Mouse (Mus musculus): ENCODE data around the gene Igfl3. TPM values are rescaled to one million over a fixed set of nuclear protein-coding genes. Genes with fewer than 3 reads are reported as not detected.

Gene Igfl3
- total RNA-seq (2015; ENCODE audit: low replicate concordance) = not detected in 2 replicates
- not detected in 2 replicates for total RNA-seq (2017; ENCODE audit: low replicate concordance)

DNA sequence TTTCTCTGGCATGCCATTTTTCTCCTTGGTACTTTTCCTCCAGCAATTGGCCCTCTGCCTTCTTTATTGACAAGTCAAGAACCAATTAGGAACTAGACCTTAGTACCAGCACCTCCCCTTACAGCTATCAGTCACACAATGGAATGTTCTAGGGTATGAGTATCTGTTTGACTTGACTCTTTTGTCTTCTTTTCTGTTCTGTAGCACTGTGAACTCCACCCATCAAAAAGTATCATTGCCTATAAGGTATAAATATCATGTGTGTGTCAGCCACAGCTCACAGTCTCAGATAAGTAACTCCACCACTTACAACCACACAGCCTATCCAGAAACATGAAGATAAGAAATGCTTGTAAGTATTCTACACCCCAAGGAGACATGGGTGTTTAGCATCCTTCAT, at the start of gene Igfl3:
Gene Igfl3, plus strand, starts transcription at position 301 of the 400 bp plus-strand sequence.
- ATAC-seq (replicated peaks; ENCODE audit: low FRiP score, poor library complexity, severe bottlenecking) = no peak

GRCm38 (mm10) chr7:18210938-18211337, 34.6 kb downstream of the Igfl3 start:
- no peak for ATAC-seq (replicated peaks; ENCODE audit: low FRiP score, poor library complexity, severe bottlenecking)

- ATAC-seq (replicated peaks; ENCODE audit: low FRiP score, poor library complexity, severe bottlenecking) = no peak
Observed at GRCm38 (mm10) chr7:18214699-18215098, 38.4 kb downstream of the Igfl3 start.

Other genes with a start within 250 kb of the Igfl3 start
- gene Ceacam11, start 204.4 kb upstream of the Igfl3 start, total RNA-seq (2015; ENCODE audit: low replicate concordance) = not detected in 2 replicates
- gene Ceacam11, start 204.4 kb upstream of the Igfl3 start, total RNA-seq (2017; ENCODE audit: low replicate concordance) = not detected in 2 replicates
- gene Ceacam13, start 166.6 kb upstream of the Igfl3 start, total RNA-seq (2015; ENCODE audit: low replicate concordance) = not detected in 2 replicates
- not detected in 2 replicates for gene Ceacam13, start 166.6 kb upstream of the Igfl3 start, total RNA-seq (2017; ENCODE audit: low replicate concordance)
- not detected in 2 replicates for gene Ceacam12, start 110.6 kb upstream of the Igfl3 start, total RNA-seq (2015; ENCODE audit: low replicate concordance)
- gene Ceacam12, start 110.6 kb upstream of the Igfl3 start, total RNA-seq (2017; ENCODE audit: low replicate concordance) = not detected in 2 replicates
- not detected in 2 replicates for gene Mill1, start 68.9 kb downstream of the Igfl3 start, total RNA-seq (2015; ENCODE audit: low replicate concordance)
- gene Mill1, start 68.9 kb downstream of the Igfl3 start, total RNA-seq (2017; ENCODE audit: low replicate concordance) = not detected in 2 replicates
- not detected in 2 replicates for gene Psg18, start 178.5 kb downstream of the Igfl3 start, total RNA-seq (2015; ENCODE audit: low replicate concordance)
- not detected in 2 replicates for gene Psg18, start 178.5 kb downstream of the Igfl3 start, total RNA-seq (2017; ENCODE audit: low replicate concordance)

Measured in erythroid progenitor cell, adult 5-6 weeks (primary cell).